Mouse (Mus musculus) stomach, postnatal 0 days (tissue): ENCODE data around the gene Anln.

ENCODE experiments used
- CTCF ChIP-seq: IDR thresholded peaks from 2 replicates; pipeline ENCODE4 v1.5.1; 2016; ENCODE audit warnings: antibody characterized with exemption, low read depth, mild to moderate bottlenecking, moderate library complexity
- EP300 ChIP-seq: optimal IDR thresholded peaks from 2 replicates; pipeline ENCODE3; 2016; ENCODE audit warnings: antibody characterized with exemption

DNA sequence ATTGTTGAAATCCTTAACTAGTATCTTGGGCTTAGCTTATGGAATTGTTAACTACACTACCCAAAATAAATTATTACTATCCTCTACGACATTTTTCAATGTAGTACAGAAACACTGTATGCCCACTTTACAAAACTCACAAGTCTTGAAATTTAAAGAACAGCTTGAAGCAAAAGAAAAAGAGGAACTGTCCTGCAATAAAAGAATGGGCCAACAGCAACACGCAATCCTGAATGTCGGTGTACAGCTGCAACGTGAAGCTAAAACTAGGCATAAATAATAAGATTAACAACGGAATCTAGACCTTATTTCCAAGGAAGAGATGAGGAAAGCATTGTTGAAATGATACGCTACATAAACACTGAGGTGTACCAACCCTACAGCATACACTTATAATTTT is 1.1 kb downstream of the Anln start:
- TF ChIP-seq CTCF, result no peak
- TF ChIP-seq EP300, result no peak
